Mouse (Mus musculus) neural tube, embryonic 11.5 days (tissue): ENCODE measurements around the gene Zfp839. TPM values are rescaled to one million over a fixed set of nuclear protein-coding genes. Genes with fewer than 3 reads are reported as not detected.
A peak's percentile ranks its signal among the peaks of the same experiment; 100 is the strongest.

Source experiments
- ATAC-seq: fragments of 200-750 bp; cut with Nextera tagmentation; 2 replicates; pipeline ENCODE4 v1.8.0; 2017; ENCODE audit warnings: moderate number of reproducible peaks, mild to moderate bottlenecking, moderate TSS enrichment, moderate library complexity; ENCODE audit not compliant: insufficient read depth, low FRiP score, low TSS enrichment
- DNase-seq: peaks from one replicate; pipeline ENCODE4 v3.0.0-alpha.2; 2015; ENCODE audit warnings: low spot score
- H3K27ac ChIP-seq: fragments of 300-500 bp; sonication (generic); 2 replicates; pipeline ENCODE4 v1.5.1; 2014; ENCODE audit warnings: low read depth, mild to moderate bottlenecking, low read length
- H3K27me3 ChIP-seq: fragments of 300-500 bp; sonication (generic); 2 replicates; pipeline ENCODE4 v1.6.1; 2014; ENCODE audit warnings: mild to moderate bottlenecking, low read length, mixed read lengths; ENCODE audit not compliant: control insufficient read depth, insufficient read depth
- H3K36me3 ChIP-seq: fragments of 300-500 bp; sonication (generic); 2 replicates; pipeline ENCODE4 v1.6.1; 2014; ENCODE audit warnings: mild to moderate bottlenecking, low read length, moderate library complexity, mixed read lengths; ENCODE audit not compliant: control insufficient read depth, insufficient read depth
- H3K4me1 ChIP-seq: fragments of 300-500 bp; sonication (generic); 2 replicates; pipeline ENCODE4 v1.6.1; 2014; ENCODE audit warnings: low read length, mixed read lengths; ENCODE audit not compliant: control insufficient read depth, insufficient read depth
- H3K4me2 ChIP-seq: fragments of 300-500 bp; sonication (generic); 2 replicates; pipeline ENCODE4 v1.6.1; 2014; ENCODE audit warnings: low read depth, mild to moderate bottlenecking, moderate library complexity
- H3K4me3 ChIP-seq: fragments of 300-500 bp; sonication (generic); 2 replicates; pipeline ENCODE4 v1.5.1; 2014; ENCODE audit warnings: low read depth, low read length
- H3K9ac ChIP-seq: fragments of 300-500 bp; sonication (generic); 2 replicates; pipeline ENCODE4 v1.6.1; 2014; ENCODE audit warnings: mild to moderate bottlenecking, low read length
- H3K9me3 ChIP-seq: fragments of 300-500 bp; sonication (generic); 2 replicates; pipeline ENCODE4 v1.6.1; 2016; ENCODE audit warnings: low read length; ENCODE audit not compliant: control insufficient read depth
- WGBS: fragments of 180-500 bp; shearing (Covaris S2); extraction: QIAGEN DNeasy Blood & Tissue Kit; methylation state at CpG from one replicate; pipeline ENCODE4 v1.1.7; 2014; 5-methylcytosine and 5-hydroxymethylcytosine counted together
- polyA plus RNA-seq: library from polyadenylated mRNA; unstranded; fragments of >200 nt; fragmentation: Nextera tagmentation; extraction: Ambion mirVana; gene quantifications from 2 replicates; pipeline ENCODE4 v1.2.1, GENCODE M21; 2014

Gene Zfp839
- polyA plus RNA-seq, 1 experiment from 2014 or later, result 3.7 TPM

- Histone ChIP-seq H3K9me3 (no peaks in the 10 kb centered on the region), H3K27me3 (no peaks in the 10 kb centered on the region), H3K27ac (no peak overlapping the region), H3K36me3 (no peaks in the 10 kb centered on the region; the same call in 1 of the 2 replicates), H3K4me2 (no peak overlapping the region), H3K4me3 (no peak overlapping the region), H3K9ac (no peak overlapping the region), H3K4me1 (peaks cover 11% of the 10 kb centered on the region)
- no peak for DNase-seq
- ATAC-seq, result no peak
- WGBS, result 93% methylated on average over 2 of the region's 2 CpGs
These were observed 35.2 kb downstream of the Zfp839 start for GRCm38 (mm10) chr12:110885251-110885650.

- DNase-seq (no peak), ATAC-seq (no peak)
- Histone ChIP-seq H3K27me3 (no peaks in the 10 kb centered on the region), H3K9ac (peak overlapping the region; percentile 76), H3K4me1 (peaks cover 11% of the 10 kb centered on the region), H3K9me3 (no peaks in the 10 kb centered on the region), H3K4me3 (peak overlapping the region; percentile 83), H3K4me2 (peak overlapping the region; percentile 90), H3K27ac (no peak overlapping the region), H3K36me3 (no peaks in the 10 kb centered on the region)
- WGBS, result 49% methylated on average over 12 of the region's 12 CpGs
These were observed 38.1 kb downstream of the Zfp839 start for GRCm38 (mm10) chr12:110888106-110888505.

GRCm38 (mm10) chr12:110888606-110889005 lies 38.6 kb downstream of the Zfp839 start:
- H3K9me3 ChIP-seq, result no peaks in the 10 kb centered on the region
- H3K9ac ChIP-seq, result peak overlapping the region; percentile 76
- no peaks in the 10 kb centered on the region for H3K27me3 ChIP-seq
- no peak for DNase-seq
- no peak; the same call in 1 of the 2 replicates for ATAC-seq
- H3K4me3 ChIP-seq, result peak overlapping the region; percentile 83
- H3K4me1 ChIP-seq, result peaks cover 11% of the 10 kb centered on the region
- under 1% methylated on average over 25 of the region's 25 CpGs for WGBS
- H3K36me3 ChIP-seq, result no peaks in the 10 kb centered on the region
- no peak overlapping the region for H3K27ac ChIP-seq
- H3K4me2 ChIP-seq, result peak overlapping the region; percentile 90

GRCm38 (mm10) chr12:110889036-110890020 lies 39.3 kb downstream of the Zfp839 start, which contains the start of the genes Cinp and Tecpr2:
Gene Cinp (minus strand): TSS chr12:110889145.
Gene Tecpr2 (plus strand): TSS chr12:110889264.
- Histone ChIP-seq H3K4me3 (peak within 1 kb of the TSS; percentile 83), H3K9me3 (no peaks in the 10 kb centered on the region), H3K27me3 (no peaks in the 10 kb centered on the region), H3K4me2 (peak within 1 kb of the TSS; percentile 90), H3K9ac (peak within 1 kb of the TSS; percentile 90), H3K36me3 (no peaks in the 10 kb centered on the region), H3K27ac (peak within 1 kb of the TSS; percentile 88), H3K4me1 (peaks cover 11% of the 10 kb centered on the region)
- under 1% methylated on average over 56 of the region's 74 CpGs for WGBS
- ATAC-seq (peak; percentile 99), DNase-seq (peak; percentile 97)

GRCm38 (mm10) chr12:110891887-110892286 lies 41.8 kb downstream of the Zfp839 start:
- Histone ChIP-seq H3K27me3 (no peaks in the 10 kb centered on the region), H3K4me2 (no peak overlapping the region), H3K27ac (no peak overlapping the region), H3K4me3 (no peak overlapping the region), H3K9ac (no peak overlapping the region), H3K36me3 (no peaks in the 10 kb centered on the region), H3K4me1 (peaks cover 11% of the 10 kb centered on the region), H3K9me3 (no peaks in the 10 kb centered on the region)
- no peak for DNase-seq
- no peak for ATAC-seq
- WGBS, result 92% methylated on average over 1 of the region's 1 CpGs

- 84% methylated on average over 4 of the region's 4 CpGs for WGBS
- Histone ChIP-seq H3K36me3 (no peaks in the 10 kb centered on the region), H3K27ac (no peak overlapping the region), H3K4me2 (no peak overlapping the region), H3K27me3 (no peaks in the 10 kb centered on the region), H3K4me3 (no peak overlapping the region), H3K4me1 (no peaks in the 10 kb centered on the region), H3K9ac (no peak overlapping the region), H3K9me3 (no peaks in the 10 kb centered on the region)
- no peak for DNase-seq
- no peak for ATAC-seq
These were observed 52.1 kb downstream of the Zfp839 start for GRCm38 (mm10) chr12:110902106-110902505.

GRCm38 (mm10) chr12:110903536-110903935 lies 53.5 kb downstream of the Zfp839 start:
- Histone ChIP-seq H3K9ac (no peak overlapping the region), H3K4me3 (no peak overlapping the region), H3K27me3 (no peaks in the 10 kb centered on the region), H3K36me3 (no peaks in the 10 kb centered on the region), H3K9me3 (no peaks in the 10 kb centered on the region), H3K4me2 (no peak overlapping the region), H3K4me1 (no peaks in the 10 kb centered on the region), H3K27ac (no peak overlapping the region)
- DNase-seq (no peak), ATAC-seq (no peak)
- WGBS, result 91% methylated on average over 2 of the region's 2 CpGs

- Histone ChIP-seq H3K4me2 (no peak overlapping the region), H3K36me3 (no peaks in the 10 kb centered on the region), H3K27me3 (no peaks in the 10 kb centered on the region), H3K9me3 (no peaks in the 10 kb centered on the region), H3K27ac (no peak overlapping the region), H3K4me3 (no peak overlapping the region), H3K9ac (no peak overlapping the region), H3K4me1 (no peaks in the 10 kb centered on the region)
- ATAC-seq, result no peak
- no peak for DNase-seq
- 85% methylated on average over 3 of the region's 3 CpGs for WGBS
These were observed 57.8 kb downstream of the Zfp839 start for GRCm38 (mm10) chr12:110907845-110908244.

DNA sequence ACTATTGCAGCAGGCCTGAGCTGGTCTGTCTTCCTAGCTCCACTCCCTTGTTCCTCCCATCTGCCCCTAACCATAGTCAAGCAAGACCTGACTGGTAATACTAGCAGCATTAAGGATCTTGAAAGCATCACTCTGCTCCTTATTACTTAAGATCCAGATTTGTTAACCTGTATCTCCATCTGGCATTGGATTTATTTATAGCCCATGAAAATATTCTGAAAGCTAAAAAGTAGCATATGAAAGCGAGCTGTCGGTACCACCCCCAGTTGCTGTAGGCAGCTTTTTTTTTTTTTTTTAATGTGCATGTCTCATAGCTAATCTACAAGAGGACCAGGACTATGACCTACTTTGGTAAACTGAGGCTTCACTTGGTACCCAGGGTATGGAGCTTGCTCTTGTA lies 59.9 kb downstream of the Zfp839 start:
- Histone ChIP-seq H3K27me3 (no peaks in the 10 kb centered on the region), H3K9ac (no peak overlapping the region), H3K4me1 (no peaks in the 10 kb centered on the region), H3K9me3 (no peaks in the 10 kb centered on the region), H3K36me3 (no peaks in the 10 kb centered on the region), H3K4me2 (no peak overlapping the region), H3K27ac (no peak overlapping the region), H3K4me3 (no peak overlapping the region)
- ATAC-seq, result no peak
- 96% methylated on average over 2 of the region's 2 CpGs for WGBS
- DNase-seq, result no peak
